Comparison of ENCODE assay signal across 14 mouse cellular contexts in the genomic region with DNA sequence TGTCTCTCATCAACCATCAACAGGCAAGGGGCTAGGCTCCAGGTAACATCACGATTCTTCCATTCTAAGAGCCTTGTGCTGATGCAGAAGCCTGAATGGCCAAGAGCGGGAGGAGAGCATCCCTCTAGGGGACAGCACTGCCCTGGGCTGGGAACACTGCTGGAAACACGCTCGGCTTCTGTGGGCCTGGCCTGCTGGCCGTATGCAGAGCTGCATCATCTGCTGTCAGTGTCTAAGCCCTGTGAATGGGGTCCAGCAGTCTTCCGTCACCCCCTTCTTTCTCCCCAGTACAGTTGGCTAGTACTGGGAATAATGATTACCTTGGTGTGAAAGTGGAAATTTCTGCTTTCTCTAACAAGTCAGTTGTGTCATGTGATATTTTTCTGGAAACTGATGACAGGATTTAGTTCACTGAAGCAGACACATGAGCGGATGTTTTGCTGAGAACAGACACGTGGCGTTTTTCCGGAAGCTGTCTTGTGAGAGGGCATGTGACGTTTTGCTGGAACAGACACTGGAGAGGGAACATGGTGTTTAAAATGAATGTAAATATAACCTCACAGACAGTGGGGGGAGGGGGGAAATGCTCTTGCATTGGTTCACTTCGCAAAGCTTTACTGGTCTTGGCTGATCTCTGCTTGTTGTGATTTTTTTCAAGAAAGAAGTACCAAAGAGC. TPM values are rescaled to one million over a fixed set of nuclear protein-coding genes. Genes with fewer than 3 reads are reported as not detected.
A peak's percentile ranks its signal among the peaks of the same experiment; 100 is the strongest.
DNase-seq lines count a peak whose midpoint lies in the region; ATAC-seq and TF ChIP-seq lines count a peak whose summit lies in the region.
"Had no signal": no experiment of that assay in that cellular context is flagged by ENCODE, and none has a peak within 500 bp of the region (broad histone marks: within the 10 kb centered on the region; RNA-seq: fewer than 3 reads in every experiment).

No protein-coding gene starts in this region.

- H3K27ac ChIP-seq in heart, embryonic 12.5 days (ENCODE audit: poor library complexity, severe bottlenecking), result no peak overlapping the region
- 0 out of 2 replicates have a peak overlapping the region, but pooled peaks have one; percentile 21 for H3K27ac ChIP-seq in intestine, postnatal 0 days (ENCODE audit: low read depth, low read length)
- H3K27ac ChIP-seq: embryonic facial prominence, embryonic 10.5 days; hindbrain, embryonic 12.5 days; limb, embryonic 13.5 days had no signal

- H3K27me3 ChIP-seq in heart, embryonic 12.5 days (replicated peaks), result no peaks in the 10 kb centered on the region
- H3K27me3 ChIP-seq in intestine, postnatal 0 days (replicated peaks; ENCODE audit: control insufficient read depth, insufficient read depth, low read length), result no peaks in the 10 kb centered on the region
- H3K27me3 ChIP-seq: limb, embryonic 13.5 days had no signal

- no peak for ATAC-seq in heart, embryonic 12.5 days (ENCODE audit: insufficient number of reproducible peaks, low FRiP score)
- ATAC-seq in intestine, postnatal 0 days, result peak; percentile 28; the same call in 1 of the 2 replicates
- ATAC-seq in megakaryocyte-erythroid progenitor cell, adult 5-6 weeks (replicated peaks; ENCODE audit: low FRiP score, low TSS enrichment, poor library complexity, severe bottlenecking), result no peak

- no peak for TF ChIP-seq POLR2A in brain, embryonic 14.5 days (IDR thresholded peaks at IDR 0.05; ENCODE audit: borderline replicate concordance, extremely low read depth, insufficient read depth, insufficient read length, poor library complexity, severe bottlenecking)

- TF ChIP-seq CTCF in brain, embryonic 14.5 days (IDR thresholded peaks at IDR 0.05; ENCODE audit: borderline replicate concordance, extremely low read depth, insufficient read depth, insufficient read length), result no peak
- peak; percentile 40 for TF ChIP-seq CTCF in intestine, postnatal 0 days (IDR thresholded peaks at IDR 0.05; ENCODE audit: low read depth)

- peak; percentile 26 for DNase-seq in heart, adult 8-10 months (ENCODE audit: low spot score)
- peak; percentile 64 for DNase-seq in brain, embryonic 14.5 days (ENCODE audit: low read depth)
- peak; percentile 50 for DNase-seq in lung, postnatal 25 days (ENCODE audit: low spot score)
- no peak for DNase-seq in T-cell, adult 2 months (ENCODE audit: low spot score)
- DNase-seq: cerebellum, postnatal 10 days; gastrocnemius, postnatal 36 days; thymus, postnatal 14 days had no signal

- H3K9ac ChIP-seq in heart, embryonic 12.5 days, result no peak overlapping the region
- H3K9ac ChIP-seq in intestine, postnatal 0 days (ENCODE audit: low read depth, low read length), result no peak overlapping the region
- H3K9ac ChIP-seq: hindbrain, embryonic 12.5 days; limb, embryonic 13.5 days had no signal

- WGBS in heart, embryonic 12.5 days, result 61% methylated on average over 12 of the region's 12 CpGs
- WGBS in intestine, postnatal 0 days, result 56% methylated on average over 12 of the region's 12 CpGs

- no peak overlapping the region for H3K4me3 ChIP-seq in heart, embryonic 12.5 days
- H3K4me3 ChIP-seq in intestine, postnatal 0 days (ENCODE audit: low read depth, low read length), result no peak overlapping the region
- H3K4me3 ChIP-seq: embryonic facial prominence, embryonic 10.5 days; hindbrain, embryonic 12.5 days; limb, embryonic 13.5 days had no signal

- no peak overlapping the region for H3K4me2 ChIP-seq in heart, embryonic 12.5 days
- H3K4me2 ChIP-seq in intestine, postnatal 0 days (replicated peaks; ENCODE audit: low read depth), result no peak overlapping the region
- H3K4me2 ChIP-seq: hindbrain, embryonic 12.5 days; limb, embryonic 13.5 days had no signal

- 0 out of 2 replicates have a peak, but pooled peaks cover 13% of the 10 kb centered on the region for H3K9me3 ChIP-seq in heart, embryonic 12.5 days (replicated peaks)
- no peaks in the 10 kb centered on the region for H3K9me3 ChIP-seq in intestine, postnatal 0 days (ENCODE audit: control insufficient read depth)
- H3K9me3 ChIP-seq: hindbrain, embryonic 12.5 days had no signal

- 0 out of 2 replicates have a peak, but pooled peaks cover 6% of the 10 kb centered on the region for H3K4me1 ChIP-seq in heart, embryonic 12.5 days (replicated peaks)
- no peaks in the 10 kb centered on the region for H3K4me1 ChIP-seq in intestine, postnatal 0 days (replicated peaks; ENCODE audit: control insufficient read depth, insufficient read depth, low read length)
- H3K4me1 ChIP-seq: hindbrain, embryonic 12.5 days; limb, embryonic 13.5 days had no signal

- no peaks in the 10 kb centered on the region for H3K36me3 ChIP-seq in heart, embryonic 12.5 days
- no peaks in the 10 kb centered on the region for H3K36me3 ChIP-seq in intestine, postnatal 0 days (ENCODE audit: control insufficient read depth, insufficient read depth)
- H3K36me3 ChIP-seq: embryonic facial prominence, embryonic 10.5 days; hindbrain, embryonic 12.5 days; limb, embryonic 13.5 days had no signal

RNA-seq across cellular contexts. Expression of gene Fcnb, which starts 42.2 kb away (rescaled TPM):
- not detected for total RNA-seq in heart, adult 8-10 months (2022)
- polyA plus RNA-seq in heart, embryonic 12.5 days (2016; fragmentation: Nextera tagmentation; extraction: Ambion mirVana), result 0.33 TPM in 1 of 2 replicates, not detected in the other
- 0.14 and 0.24 TPM in 2 replicates for polyA plus RNA-seq in brain, embryonic 14.5 days (2012; rRNA removed)
- polyA plus RNA-seq in intestine, postnatal 0 days (2015; fragmentation: Nextera tagmentation; extraction: Ambion mirVana), result not detected in 2 replicates
- 27.3 TPM in 1 of 2 replicates, not detected in the other for total RNA-seq in megakaryocyte-erythroid progenitor cell, adult 5-6 weeks (2014; fragmentation: Nextera tagmentation)
- 1.1 and 1.3 TPM in 2 replicates for total RNA-seq in megakaryocyte-erythroid progenitor cell, adult 5-6 weeks (2017)
- total RNA-seq: gastrocnemius, postnatal 36 days; layer of hippocampus, postnatal 25 days had no signal
- polyA plus RNA-seq: embryonic facial prominence, embryonic 10.5 days; limb, embryonic 13.5 days had no signal
